Mouse (Mus musculus): ENCODE results near the gene Slc6a17. TPM values are rescaled to one million over a fixed set of nuclear protein-coding genes. Genes with fewer than 3 reads are reported as not detected.

Slc6a17 gene
- polyA plus RNA-seq, 1 experiment from 2014 or later = 2.7 TPM

DNA sequence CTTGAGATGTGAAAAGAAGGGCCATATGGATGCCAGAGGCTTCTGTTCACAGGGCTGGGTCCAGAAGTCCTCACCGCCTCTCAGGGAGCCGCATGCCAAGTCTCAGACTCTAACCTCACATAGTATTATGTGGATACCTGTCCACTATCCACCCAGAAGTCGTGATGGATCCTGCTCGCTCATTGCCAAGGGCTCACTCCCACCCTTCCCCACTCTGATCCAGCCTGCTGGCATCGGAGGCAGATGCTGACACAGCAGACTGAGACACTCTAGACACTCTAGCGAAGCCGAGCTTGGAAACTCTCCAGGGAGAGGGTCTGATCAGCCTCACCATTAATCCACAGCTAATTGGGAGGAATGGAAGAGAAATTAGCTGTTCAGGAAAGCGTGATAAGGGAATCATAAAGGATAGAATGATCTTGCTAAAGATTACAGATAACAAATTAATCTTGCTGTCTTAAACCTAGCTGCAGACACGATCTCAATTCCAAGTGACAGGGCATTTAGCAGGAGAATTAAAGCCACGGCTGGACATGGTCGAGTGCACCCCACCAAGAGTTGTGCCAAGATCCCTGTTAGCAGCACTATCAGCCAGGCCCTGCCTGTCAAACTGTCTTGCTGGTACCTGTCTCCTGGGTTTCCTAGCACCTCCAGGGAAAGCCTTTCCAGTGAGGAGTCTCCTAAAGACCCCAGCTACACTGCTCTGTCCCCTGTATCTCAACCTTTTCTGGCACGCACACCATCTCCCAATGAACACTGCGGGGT, 21.6 kb downstream of the Slc6a17 start:
- Histone ChIP-seq H3K36me3 (no peaks in the 10 kb centered on the region), H3K9me3 (no peaks in the 10 kb centered on the region), H3K27me3 (no peaks in the 10 kb centered on the region), H3K4me3 (no peak overlapping the region), H3K4me2 (no peak overlapping the region), H3K9ac (no peak overlapping the region), H3K4me1 (peaks cover 14% of the 10 kb centered on the region), H3K27ac (no peak overlapping the region)
- no peak for ATAC-seq (ENCODE audit: borderline replicate concordance, extremely low read depth, low FRiP score, low TSS enrichment)
- 55% methylated on average over 13 of the region's 13 CpGs for WGBS

DNA sequence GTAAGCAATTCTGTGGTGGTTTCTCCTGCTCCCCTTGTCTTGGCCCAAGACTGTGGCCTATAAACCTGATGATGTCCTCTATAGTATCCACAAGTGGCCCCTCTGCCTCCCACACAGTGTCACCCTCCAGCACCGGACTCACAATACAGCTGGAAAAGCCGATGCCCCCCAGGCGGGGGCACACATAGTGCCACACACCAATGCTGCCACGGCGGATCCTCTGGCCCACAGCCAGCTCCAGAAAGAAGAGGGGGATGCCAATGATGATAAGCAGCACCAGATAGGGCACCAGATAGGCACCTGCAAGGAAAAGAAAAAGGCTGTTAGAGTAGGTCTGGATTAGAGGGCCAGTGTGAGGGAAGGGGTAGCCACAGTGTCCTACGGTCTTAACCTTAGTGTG, 22.3 kb downstream of the Slc6a17 start:
- Histone ChIP-seq H3K4me3 (no peak overlapping the region), H3K4me2 (no peak overlapping the region), H3K27me3 (no peaks in the 10 kb centered on the region), H3K36me3 (no peaks in the 10 kb centered on the region), H3K9ac (no peak overlapping the region), H3K4me1 (peaks cover 16% of the 10 kb centered on the region), H3K27ac (no peak overlapping the region), H3K9me3 (no peaks in the 10 kb centered on the region)
- WGBS = 85% methylated on average over 6 of the region's 6 CpGs
- ATAC-seq (ENCODE audit: borderline replicate concordance, extremely low read depth, low FRiP score, low TSS enrichment) = no peak

GRCm38 (mm10) chr3:107491459-107491858, 26.4 kb downstream of the Slc6a17 start:
- 27% methylated on average over 6 of the region's 6 CpGs for WGBS

GRCm38 (mm10) chr3:107488637-107489036, 29.2 kb downstream of the Slc6a17 start:
- Histone ChIP-seq H3K27ac (no peak overlapping the region), H3K4me1 (peaks cover 11% of the 10 kb centered on the region), H3K4me3 (no peak overlapping the region), H3K27me3 (no peaks in the 10 kb centered on the region), H3K36me3 (no peaks in the 10 kb centered on the region), H3K9me3 (no peaks in the 10 kb centered on the region), H3K9ac (no peak overlapping the region), H3K4me2 (no peak overlapping the region)
- WGBS = 34% methylated on average over 4 of the region's 4 CpGs
- no peak; the same call in 1 of the 2 replicates for ATAC-seq (ENCODE audit: borderline replicate concordance, extremely low read depth, low FRiP score, low TSS enrichment)

More at GRCm38 (mm10) chr3:107491459-107491858, 26.4 kb downstream of the Slc6a17 start:
- no peaks in the 10 kb centered on the region for H3K36me3 ChIP-seq
- peaks cover 16% of the 10 kb centered on the region for H3K4me1 ChIP-seq
- no peaks in the 10 kb centered on the region for H3K9me3 ChIP-seq
- no peaks in the 10 kb centered on the region for H3K27me3 ChIP-seq
- ATAC-seq (ENCODE audit: borderline replicate concordance, extremely low read depth, low FRiP score, low TSS enrichment) = peak; percentile 83
- H3K4me2 ChIP-seq = no peak overlapping the region
- no peak overlapping the region for H3K9ac ChIP-seq
- no peak overlapping the region for H3K4me3 ChIP-seq
- H3K27ac ChIP-seq = 0 out of 2 replicates have a peak overlapping the region, but pooled peaks have one; percentile 17

DNA sequence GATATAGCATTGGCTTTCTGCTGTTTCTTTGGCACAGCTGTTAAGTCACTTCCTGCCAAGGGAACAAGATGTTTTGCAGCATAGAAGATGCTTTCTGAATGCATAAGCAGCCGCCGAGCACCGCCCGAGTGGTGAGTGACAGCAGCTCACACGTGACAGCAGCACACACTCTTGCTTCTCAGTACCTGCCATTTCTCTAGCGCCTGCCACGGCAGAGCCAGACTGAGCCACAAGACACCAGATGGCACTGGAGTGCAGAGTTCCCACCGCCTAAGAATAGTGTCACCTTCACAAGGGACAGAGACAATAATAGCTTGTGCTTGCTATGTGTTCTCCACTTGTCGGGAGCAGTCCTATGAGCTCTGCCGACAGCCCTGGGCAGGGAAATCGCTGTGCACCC, 34.5 kb downstream of the Slc6a17 start:
- Histone ChIP-seq H3K4me2 (no peak overlapping the region), H3K9me3 (no peaks in the 10 kb centered on the region), H3K27me3 (no peaks in the 10 kb centered on the region), H3K4me1 (no peaks in the 10 kb centered on the region), H3K4me3 (no peak overlapping the region), H3K27ac (no peak overlapping the region), H3K36me3 (no peaks in the 10 kb centered on the region), H3K9ac (no peak overlapping the region)
- WGBS = 38% methylated on average over 11 of the region's 11 CpGs
- 0 out of 2 replicates have a peak, but pooled peaks have one; percentile 42 for ATAC-seq (ENCODE audit: borderline replicate concordance, extremely low read depth, low FRiP score, low TSS enrichment)

DNA sequence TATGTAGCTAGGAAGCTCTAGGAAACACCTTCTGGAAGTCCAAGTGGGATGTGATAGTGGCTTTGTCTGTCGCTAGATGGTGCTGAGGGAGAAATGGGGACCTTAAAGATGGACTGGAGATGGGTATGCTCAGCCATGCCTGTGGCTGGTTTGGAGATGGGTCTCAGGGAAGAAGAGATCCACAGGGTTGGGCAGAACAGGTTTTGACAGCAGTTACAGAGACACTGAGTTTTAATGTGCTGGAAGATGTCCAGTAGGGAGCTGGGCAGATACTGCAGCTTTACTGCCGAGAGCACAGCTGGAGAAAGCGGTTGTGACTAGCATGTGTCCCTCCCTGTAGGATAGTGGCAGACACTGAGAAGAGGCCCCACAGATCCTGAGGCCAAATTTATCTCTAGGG, 37.2 kb downstream of the Slc6a17 start:
- Histone ChIP-seq H3K4me3 (no peak overlapping the region), H3K36me3 (no peaks in the 10 kb centered on the region), H3K4me1 (no peaks in the 10 kb centered on the region), H3K9ac (no peak overlapping the region), H3K27ac (no peak overlapping the region), H3K4me2 (no peak overlapping the region), H3K9me3 (no peaks in the 10 kb centered on the region), H3K27me3 (no peaks in the 10 kb centered on the region)
- 39% methylated on average over 3 of the region's 3 CpGs for WGBS
- no peak; the same call in 1 of the 2 replicates for ATAC-seq (ENCODE audit: borderline replicate concordance, extremely low read depth, low FRiP score, low TSS enrichment)

DNA sequence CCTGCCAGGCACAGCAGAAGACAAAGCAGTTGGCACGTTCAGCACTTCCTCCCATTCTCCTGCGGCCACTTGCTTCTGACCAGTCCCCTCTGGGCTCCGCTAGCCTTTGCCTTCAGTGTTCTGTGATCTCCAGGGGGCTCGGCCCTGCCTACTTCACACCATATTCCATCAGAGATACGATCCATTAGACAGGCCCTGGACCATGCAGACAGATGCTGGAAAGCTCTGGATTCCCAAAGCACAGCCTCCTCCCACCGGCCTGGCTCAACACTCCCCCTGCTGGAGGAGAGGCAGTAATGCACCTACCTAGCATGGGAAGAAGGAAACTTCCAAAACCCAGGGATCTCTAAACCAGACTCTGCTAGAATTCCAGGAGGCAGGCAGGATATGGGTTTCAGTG, 45.6 kb downstream of the Slc6a17 start:
- 28% methylated on average over 6 of the region's 6 CpGs for WGBS
- Histone ChIP-seq H3K27ac (no peak overlapping the region), H3K9ac (no peak overlapping the region), H3K9me3 (no peaks in the 10 kb centered on the region), H3K36me3 (no peaks in the 10 kb centered on the region), H3K27me3 (no peaks in the 10 kb centered on the region), H3K4me3 (no peak overlapping the region), H3K4me1 (no peaks in the 10 kb centered on the region), H3K4me2 (no peak overlapping the region)
- no peak for ATAC-seq (ENCODE audit: borderline replicate concordance, extremely low read depth, low FRiP score, low TSS enrichment)

DNA sequence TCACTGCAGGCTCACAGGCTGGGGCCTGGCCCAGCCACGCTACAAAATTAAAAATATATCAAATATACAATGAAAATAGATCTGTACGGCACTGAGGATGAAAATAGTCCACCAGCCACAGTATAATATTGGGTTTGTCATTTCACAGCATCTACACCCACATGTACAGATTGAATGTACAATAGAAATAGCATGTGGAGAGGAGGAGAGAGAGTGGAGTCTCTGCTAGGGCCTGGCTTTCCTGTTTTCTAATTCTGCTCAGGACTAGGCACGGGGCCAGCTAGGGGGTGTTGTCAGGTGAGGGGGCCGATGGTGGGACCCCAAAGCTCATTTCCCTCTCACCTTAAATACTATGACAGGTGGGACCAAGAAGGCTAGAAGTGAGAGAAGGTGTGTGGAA, 48.8 kb downstream of the Slc6a17 start:
- Histone ChIP-seq H3K9me3 (no peaks in the 10 kb centered on the region), H3K36me3 (no peaks in the 10 kb centered on the region), H3K27ac (no peak overlapping the region), H3K4me3 (no peak overlapping the region), H3K9ac (no peak overlapping the region), H3K27me3 (peaks cover 25% of the 10 kb centered on the region), H3K4me1 (no peaks in the 10 kb centered on the region), H3K4me2 (no peak overlapping the region)
- WGBS = 60% methylated on average over 4 of the region's 4 CpGs
- ATAC-seq (ENCODE audit: borderline replicate concordance, extremely low read depth, low FRiP score, low TSS enrichment) = no peak

DNA sequence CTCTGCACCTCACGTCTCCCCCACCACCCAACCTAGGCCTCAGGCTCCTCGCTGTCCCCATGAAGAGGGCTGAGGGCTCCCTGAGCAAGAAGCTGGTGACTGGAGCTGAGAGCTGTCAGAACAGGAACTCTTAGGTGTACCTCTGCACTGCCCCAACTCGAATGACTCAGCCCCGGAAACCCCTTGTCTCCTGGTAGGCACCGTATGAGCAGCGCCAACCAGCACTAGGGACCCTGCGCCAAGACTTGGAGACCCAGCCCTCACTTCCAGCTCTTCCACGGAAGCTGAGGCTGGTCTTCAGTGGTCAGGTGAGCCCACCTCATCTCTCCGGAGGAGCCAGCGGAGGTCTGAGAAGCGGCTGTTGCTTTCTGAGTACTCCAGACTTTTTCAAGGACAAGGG, 49.7 kb downstream of the Slc6a17 start:
- Histone ChIP-seq H3K27me3 (peaks cover 32% of the 10 kb centered on the region), H3K36me3 (no peaks in the 10 kb centered on the region), H3K9me3 (no peaks in the 10 kb centered on the region), H3K4me3 (no peak overlapping the region), H3K9ac (no peak overlapping the region), H3K4me1 (no peaks in the 10 kb centered on the region), H3K4me2 (no peak overlapping the region), H3K27ac (no peak overlapping the region)
- ATAC-seq (ENCODE audit: borderline replicate concordance, extremely low read depth, low FRiP score, low TSS enrichment) = no peak
- 82% methylated on average over 11 of the region's 11 CpGs for WGBS

DNA sequence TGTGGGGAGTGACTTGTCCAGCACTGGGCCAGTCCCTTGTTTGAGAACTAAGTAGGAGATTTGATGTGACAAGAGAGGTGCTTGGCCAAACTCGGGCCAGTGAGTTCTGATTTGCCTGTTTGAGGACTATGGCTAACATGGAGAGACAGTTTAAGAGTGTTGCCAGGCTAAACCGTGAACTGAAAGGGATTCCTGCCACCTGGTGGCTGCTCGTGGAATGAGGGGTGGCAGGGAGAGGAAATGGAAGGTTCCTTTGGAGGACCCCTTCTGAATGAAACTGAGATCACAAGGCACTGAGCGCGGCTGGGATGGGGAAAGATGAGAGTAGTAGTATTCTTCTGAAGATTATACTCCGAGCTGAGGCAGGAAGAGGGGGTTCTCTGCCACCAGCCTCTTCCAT, 51.2 kb downstream of the Slc6a17 start:
- no peak overlapping the region for H3K4me3 ChIP-seq
- no peak overlapping the region for H3K9ac ChIP-seq
- H3K9me3 ChIP-seq = no peaks in the 10 kb centered on the region
- 4% methylated on average over 6 of the region's 6 CpGs for WGBS
- no peak for ATAC-seq (ENCODE audit: borderline replicate concordance, extremely low read depth, low FRiP score, low TSS enrichment)
- no peak overlapping the region for H3K4me2 ChIP-seq
- H3K27ac ChIP-seq = no peak overlapping the region
- H3K4me1 ChIP-seq = no peaks in the 10 kb centered on the region
- H3K27me3 ChIP-seq = peaks cover 47% of the 10 kb centered on the region
- H3K36me3 ChIP-seq = no peaks in the 10 kb centered on the region

DNA sequence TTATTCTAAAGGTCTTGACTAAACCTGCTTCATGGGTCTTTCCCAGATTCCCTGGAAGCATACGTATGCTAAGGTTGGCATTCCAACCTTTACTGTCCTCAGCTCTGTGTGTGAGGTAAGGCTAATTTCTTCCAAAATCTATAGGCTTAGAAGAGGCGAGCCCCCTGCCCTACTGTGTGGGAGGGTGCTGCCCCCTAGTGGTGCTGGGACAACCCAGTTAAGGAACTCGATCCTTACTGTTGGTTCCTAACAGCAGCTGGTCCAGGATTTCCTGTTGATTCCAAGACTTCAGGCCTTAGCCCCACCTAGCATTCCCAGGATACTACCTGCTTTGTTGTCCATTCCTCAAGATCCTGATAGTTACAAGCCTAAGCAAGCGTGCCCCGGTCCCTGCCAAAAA, 55.7 kb downstream of the Slc6a17 start:
- H3K9ac ChIP-seq = no peak overlapping the region
- peaks cover 24% of the 10 kb centered on the region for H3K4me1 ChIP-seq
- ATAC-seq (ENCODE audit: borderline replicate concordance, extremely low read depth, low FRiP score, low TSS enrichment) = no peak
- no peaks in the 10 kb centered on the region for H3K9me3 ChIP-seq
- H3K27ac ChIP-seq = no peak overlapping the region
- H3K36me3 ChIP-seq = no peaks in the 10 kb centered on the region
- no peak overlapping the region for H3K4me3 ChIP-seq
- peaks cover 91% of the 10 kb centered on the region for H3K27me3 ChIP-seq
- 11% methylated on average over 5 of the region's 5 CpGs for WGBS
- H3K4me2 ChIP-seq = no peak overlapping the region

- Histone ChIP-seq H3K9me3 (no peaks in the 10 kb centered on the region), H3K4me1 (peaks cover 24% of the 10 kb centered on the region), H3K9ac (no peak overlapping the region), H3K4me2 (peak overlapping the region; percentile 89), H3K4me3 (peak overlapping the region; percentile 41), H3K36me3 (no peaks in the 10 kb centered on the region), H3K27me3 (peaks cover 97% of the 10 kb centered on the region), H3K27ac (no peak overlapping the region)
- WGBS = under 1% methylated on average over 50 of the region's 69 CpGs
- ATAC-seq (ENCODE audit: borderline replicate concordance, extremely low read depth, low FRiP score, low TSS enrichment) = peak; percentile 34; the same call in 1 of the 2 replicates
These were observed 57.9 kb downstream of the Slc6a17 start for GRCm38 (mm10) chr3:107459773-107460431.

All from lung, embryonic 15.5 days (tissue).